Mouse (Mus musculus) adipocyte (in vitro differentiated cells): ENCODE measurements around the gene Dennd1b.

Experiments used
- DNase-seq: peaks from one replicate; pipeline ENCODE4 v3.0.0-alpha.2; 2016; ENCODE audit warnings: low spot score

Dennd1b gene

GRCm38 (mm10) chr1:139192635-139193034 lies 229.4 kb downstream of the Dennd1b start:
- DNase-seq: no peak

- DNase-seq: no peak
Measured at GRCm38 (mm10) chr1:139194011-139194410, 230.8 kb downstream of the Dennd1b start.

- no peak for DNase-seq
Measured at GRCm38 (mm10) chr1:139194428-139195028, 231.3 kb downstream of the Dennd1b start.

- DNase-seq: no peak
Measured at GRCm38 (mm10) chr1:139203026-139203425, 239.8 kb downstream of the Dennd1b start.

GRCm38 (mm10) chr1:139206259-139206658 lies 243.0 kb downstream of the Dennd1b start:
- no peak for DNase-seq

GRCm38 (mm10) chr1:139209796-139210195 lies 246.6 kb downstream of the Dennd1b start:
- no peak for DNase-seq

GRCm38 (mm10) chr1:139210505-139210904 lies 247.3 kb downstream of the Dennd1b start:
- no peak for DNase-seq

GRCm38 (mm10) chr1:139215311-139215710 lies 252.1 kb downstream of the Dennd1b start:
- no peak for DNase-seq

GRCm38 (mm10) chr1:139223804-139224203 lies 260.6 kb downstream of the Dennd1b start:
- DNase-seq: no peak

- DNase-seq: no peak
Measured at GRCm38 (mm10) chr1:139224309-139224949, 261.2 kb downstream of the Dennd1b start.
